Mouse (Mus musculus) midbrain, embryonic 11.5 days (tissue): ENCODE results near the gene Cdc20b. TPM values are rescaled to one million over a fixed set of nuclear protein-coding genes. Genes with fewer than 3 reads are reported as not detected.
"Not testable (repeated sequence)": the region's sequence is repeated elsewhere in the genome, so short reads cannot be mapped to it uniquely, and the experiment has no call there.

Experiments used
- ATAC-seq: fragments of 200-750 bp; cut with Nextera tagmentation; 2 replicates; pipeline ENCODE4 v1.8.0; 2017; ENCODE audit warnings: moderate TSS enrichment, moderate library complexity; ENCODE audit not compliant: low FRiP score
- DNase-seq: peaks from one replicate; pipeline ENCODE4 v3.0.0; 2015; ENCODE audit warnings: low spot score; ENCODE audit errors: missing footprints
- H3K27ac ChIP-seq: fragments of 300-500 bp; sonication (generic); 2 replicates; pipeline ENCODE4 v1.5.1; 2014; ENCODE audit warnings: low read depth, low read length
- H3K27me3 ChIP-seq: fragments of 300-500 bp; sonication (generic); 2 replicates; pipeline ENCODE4 v1.6.1; 2014; ENCODE audit warnings: mild to moderate bottlenecking, low read length, moderate library complexity, mixed read lengths; ENCODE audit not compliant: control insufficient read depth, insufficient read depth
- H3K36me3 ChIP-seq: fragments of 300-500 bp; sonication (generic); 2 replicates; pipeline ENCODE4 v1.6.1; 2014; ENCODE audit warnings: mild to moderate bottlenecking, low read length, moderate library complexity, mixed read lengths; ENCODE audit not compliant: control insufficient read depth, insufficient read depth
- H3K4me1 ChIP-seq: fragments of 300-500 bp; sonication (generic); 2 replicates; pipeline ENCODE4 v1.6.1; 2014; ENCODE audit warnings: low read length; ENCODE audit not compliant: control insufficient read depth, insufficient read depth
- H3K4me2 ChIP-seq: fragments of 300-500 bp; sonication (generic); 2 replicates; pipeline ENCODE4 v1.6.1; 2014; ENCODE audit warnings: mild to moderate bottlenecking, moderate library complexity
- H3K4me3 ChIP-seq: fragments of 300-500 bp; sonication (generic); 2 replicates; pipeline ENCODE4 v1.5.1; 2014; ENCODE audit warnings: low read depth, low read length
- H3K9ac ChIP-seq: fragments of 300-500 bp; sonication (generic); 2 replicates; pipeline ENCODE4 v1.6.1; 2014; ENCODE audit warnings: low read length
- H3K9me3 ChIP-seq: fragments of 300-500 bp; sonication (generic); 2 replicates; pipeline ENCODE4 v1.6.1; 2016; ENCODE audit warnings: low read length; ENCODE audit not compliant: control insufficient read depth
- WGBS: fragments of 180-500 bp; shearing (Covaris S2); extraction: QIAGEN DNeasy Blood & Tissue Kit; methylation state at CpG from one replicate; pipeline ENCODE4 v1.1.7; 2014; 5-methylcytosine and 5-hydroxymethylcytosine counted together
- polyA plus RNA-seq: library from polyadenylated mRNA; unstranded; fragments of >200 nt; fragmentation: Nextera tagmentation; extraction: Ambion mirVana; gene quantifications from 2 replicates; pipeline ENCODE4 v1.2.1, GENCODE M21; 2014

Cdc20b gene
- polyA plus RNA-seq, 1 experiment from 2014 or later, result not detected

DNA sequence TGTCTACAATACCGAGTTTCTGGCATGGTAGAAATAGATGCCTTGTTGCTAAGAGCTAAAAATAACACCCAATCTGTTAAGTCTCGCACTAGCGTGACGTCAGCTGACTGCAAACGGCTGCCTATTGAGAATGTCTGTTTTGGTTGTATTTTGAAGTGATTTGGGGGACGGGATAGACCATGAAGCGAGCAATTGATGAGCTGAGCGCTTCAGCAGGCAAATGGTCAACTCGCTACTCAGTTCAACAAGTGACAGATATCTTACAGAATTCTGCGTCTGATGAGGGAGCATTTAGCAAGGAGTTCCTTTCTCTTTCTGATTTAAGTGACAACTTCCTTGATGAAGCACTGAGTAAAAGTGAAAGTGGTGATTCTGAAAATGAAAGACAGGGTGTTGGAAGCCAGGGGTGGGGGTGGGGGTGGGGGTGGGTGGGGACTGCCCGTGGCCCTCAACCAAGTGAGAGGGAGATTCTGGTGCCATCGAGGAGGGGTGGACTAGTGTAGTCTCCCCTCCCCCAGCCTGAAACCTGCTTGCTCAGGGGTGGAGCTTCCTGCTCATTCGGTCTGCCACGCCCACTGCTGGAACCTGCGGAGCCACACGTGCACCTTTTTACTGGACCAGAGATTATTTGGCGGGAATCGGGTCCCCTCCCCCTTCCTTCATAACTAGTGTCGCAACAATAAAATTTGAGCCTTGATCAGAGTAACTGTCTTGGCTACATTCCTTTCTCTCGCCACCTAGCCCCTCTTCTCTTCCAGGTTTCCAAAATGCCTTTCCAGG, 21.5 kb upstream of the Cdc20b start:
- H3K9ac ChIP-seq, H3K36me3 ChIP-seq, H3K27me3 ChIP-seq, ATAC-seq, DNase-seq, H3K9me3 ChIP-seq, H3K4me1 ChIP-seq, H3K4me2 ChIP-seq, H3K27ac ChIP-seq, H3K4me3 ChIP-seq: not testable (repeated sequence)
- WGBS, result 64% methylated on average over 18 of the region's 20 CpGs

DNA sequence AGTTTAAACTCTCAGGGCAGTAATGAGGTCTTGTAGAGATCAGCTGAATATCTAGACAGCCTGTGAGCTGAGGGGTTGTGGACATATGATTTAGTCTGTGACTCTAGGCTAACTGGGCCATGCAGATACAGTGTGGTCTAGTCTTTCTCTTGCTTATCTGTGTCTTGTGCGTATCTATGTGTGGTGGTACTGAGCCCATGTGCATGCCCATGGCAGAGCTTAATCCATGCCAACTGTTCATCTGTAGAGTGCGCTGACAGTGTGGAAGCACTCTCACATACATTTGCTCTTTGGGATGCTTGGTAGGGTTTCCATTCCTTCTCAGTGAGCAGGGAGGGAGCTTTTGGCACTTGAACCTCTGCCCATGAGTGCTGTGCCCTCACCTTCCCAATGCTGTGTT, 13.4 kb upstream of the Cdc20b start:
- Histone ChIP-seq H3K4me2 (no peak overlapping the region), H3K4me1 (no peaks in the 10 kb centered on the region), H3K9me3 (no peaks in the 10 kb centered on the region), H3K9ac (no peak overlapping the region), H3K4me3 (no peak overlapping the region), H3K27me3 (no peaks in the 10 kb centered on the region), H3K27ac (no peak overlapping the region), H3K36me3 (no peaks in the 10 kb centered on the region)
- DNase-seq (no peak), ATAC-seq (no peak)
- 89% methylated on average over 2 of the region's 2 CpGs for WGBS

DNA sequence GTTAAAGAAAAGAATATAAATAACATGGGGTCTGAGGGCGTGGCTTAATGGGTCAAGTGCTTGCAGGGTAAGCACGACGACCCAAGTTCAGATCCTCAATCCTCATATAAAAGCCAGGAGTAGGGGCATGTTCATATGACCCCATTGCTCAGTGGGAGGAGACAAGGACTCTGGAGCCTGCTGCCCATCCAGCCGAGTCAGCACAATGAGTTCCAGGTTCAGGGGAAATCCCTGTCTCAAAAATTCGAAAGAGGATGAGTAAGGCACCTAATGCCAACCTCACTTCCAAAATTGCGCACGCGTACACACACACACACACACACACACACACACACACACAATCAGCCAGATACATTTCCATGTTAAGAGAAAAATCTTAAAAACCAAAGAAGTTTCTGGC, 12.4 kb upstream of the Cdc20b start:
- Histone ChIP-seq H3K27ac (no peak overlapping the region), H3K9me3 (no peaks in the 10 kb centered on the region), H3K4me1 (no peaks in the 10 kb centered on the region), H3K27me3 (no peaks in the 10 kb centered on the region), H3K4me2 (no peak overlapping the region), H3K36me3 (no peaks in the 10 kb centered on the region), H3K9ac (no peak overlapping the region), H3K4me3 (no peak overlapping the region)
- WGBS, result 72% methylated on average over 8 of the region's 8 CpGs
- no peak for ATAC-seq
- no peak for DNase-seq

DNA sequence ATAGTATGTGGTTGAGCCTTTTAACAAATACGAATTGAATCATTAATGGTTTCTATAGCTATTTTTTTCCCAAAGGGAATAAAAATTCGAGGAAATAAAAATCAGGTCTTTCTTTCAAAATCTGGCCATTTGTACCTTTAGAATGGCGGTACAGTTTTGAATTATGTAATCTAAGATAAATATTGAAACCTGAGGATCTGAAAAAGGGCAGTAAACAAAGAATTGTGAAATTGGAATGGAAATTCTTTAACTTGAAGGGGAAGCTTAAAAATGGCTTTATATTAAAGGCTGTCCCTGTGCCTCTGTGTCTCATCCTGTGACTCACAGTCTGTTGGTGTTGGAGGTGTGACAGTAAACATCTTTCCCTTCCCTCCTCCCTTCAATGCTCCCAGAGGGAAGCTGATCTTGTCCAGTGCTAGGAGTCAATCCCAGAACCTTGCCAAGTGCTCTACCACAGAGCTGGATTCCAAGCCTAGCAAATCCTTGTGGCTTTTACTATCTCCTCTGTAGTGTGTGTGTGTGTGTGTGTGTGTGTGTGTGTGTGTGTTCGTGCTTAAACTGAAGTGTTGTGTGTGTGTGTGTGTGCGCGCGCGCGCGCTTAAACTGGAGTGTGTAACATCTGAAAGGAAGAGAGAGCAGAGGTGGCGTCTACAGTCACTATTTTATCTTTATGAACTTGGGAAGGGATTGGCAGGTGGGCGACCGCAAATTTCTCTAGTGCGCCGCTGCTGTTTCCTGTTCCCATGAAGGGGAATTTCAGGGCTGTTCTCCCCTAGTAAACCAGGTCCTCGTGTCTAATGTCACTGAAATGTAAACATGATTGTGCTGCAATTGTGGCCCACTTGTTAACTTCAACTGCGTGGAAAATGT, 11.4 kb upstream of the Cdc20b start:
- no peak overlapping the region for H3K27ac ChIP-seq
- H3K9ac ChIP-seq, result no peak overlapping the region
- no peaks in the 10 kb centered on the region for H3K27me3 ChIP-seq
- no peaks in the 10 kb centered on the region for H3K4me1 ChIP-seq
- H3K4me2 ChIP-seq, result no peak overlapping the region
- H3K9me3 ChIP-seq, result no peaks in the 10 kb centered on the region
- WGBS, result 90% methylated on average over 17 of the region's 17 CpGs
- H3K4me3 ChIP-seq, result no peak overlapping the region
- no peaks in the 10 kb centered on the region for H3K36me3 ChIP-seq
- ATAC-seq (no peak), DNase-seq (no peak)

DNA sequence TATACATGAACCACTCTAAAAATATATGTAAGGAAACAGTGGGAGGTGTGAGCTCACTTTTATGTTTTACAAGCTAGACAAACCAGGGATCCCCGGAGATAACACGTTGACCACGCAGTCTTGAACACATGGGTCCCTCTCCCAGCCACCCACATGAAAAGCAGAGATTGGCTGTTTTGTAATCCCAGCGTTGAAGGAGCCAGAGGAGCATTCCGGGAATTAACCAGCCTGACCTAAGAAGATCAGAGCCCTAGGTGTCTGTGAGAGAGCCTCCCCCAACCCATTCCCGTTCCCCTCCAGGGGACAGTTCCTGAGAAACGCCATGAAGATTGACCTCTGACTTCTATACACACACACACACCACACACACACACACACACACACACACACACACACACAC, 3.6 kb upstream of the Cdc20b start:
- DNase-seq, result peak; percentile 95
- peak; percentile 18 for ATAC-seq
- Histone ChIP-seq H3K4me1 (peaks cover 6% of the 10 kb centered on the region; the same call in 1 of the 2 replicates), H3K27me3 (peaks cover 32% of the 10 kb centered on the region), H3K27ac (no peak overlapping the region), H3K4me3 (peak overlapping the region; percentile 43), H3K9ac (peak overlapping the region; percentile 76; the same call in 1 of the 2 replicates), H3K4me2 (peak overlapping the region; percentile 90), H3K9me3 (no peaks in the 10 kb centered on the region), H3K36me3 (no peaks in the 10 kb centered on the region)
- WGBS, result 3% methylated on average over 7 of the region's 7 CpGs

DNA sequence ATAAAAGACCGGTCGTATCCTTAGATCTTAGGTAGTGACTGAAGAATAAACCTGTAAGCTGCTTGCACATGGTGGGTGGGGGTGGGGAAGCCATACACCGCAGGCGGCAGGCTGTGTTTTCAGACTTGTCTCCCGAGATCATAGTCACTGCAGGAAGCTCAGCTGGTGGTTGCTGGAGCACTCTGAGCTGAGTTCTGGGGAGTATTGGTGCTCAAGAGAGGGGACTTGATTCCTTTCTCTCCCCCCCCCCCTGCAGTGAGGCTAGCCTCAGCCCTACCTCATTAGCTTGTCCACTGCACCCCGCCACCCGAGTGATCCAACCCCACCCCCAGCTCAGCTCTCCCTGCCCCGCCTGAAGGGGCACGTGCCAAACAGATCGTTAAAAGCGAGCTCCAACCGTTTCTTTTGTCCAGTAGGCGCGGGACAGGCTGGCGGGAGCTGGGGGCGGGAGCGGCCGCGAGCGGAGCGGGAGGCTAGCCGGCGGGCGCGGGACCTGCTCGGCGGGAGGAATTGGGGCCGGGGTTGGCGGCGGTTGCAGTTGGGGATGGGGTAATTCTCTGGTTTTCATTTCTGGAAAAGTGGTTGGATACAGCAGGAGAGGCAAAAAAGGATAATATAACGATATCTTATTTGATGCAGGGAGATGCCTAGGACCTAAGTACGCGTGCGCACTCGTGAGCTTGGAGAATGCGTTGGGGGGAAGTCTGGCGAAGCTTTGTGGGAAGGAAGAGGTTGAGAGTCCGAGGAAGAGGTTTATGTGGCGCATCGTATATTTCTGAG, 2.9 kb upstream of the Cdc20b start:
- Histone ChIP-seq H3K27me3 (peaks cover 32% of the 10 kb centered on the region), H3K9me3 (no peaks in the 10 kb centered on the region), H3K27ac (no peak overlapping the region), H3K4me2 (peak overlapping the region; percentile 90), H3K4me1 (peaks cover 6% of the 10 kb centered on the region; the same call in 1 of the 2 replicates), H3K4me3 (peak overlapping the region; percentile 43), H3K9ac (peak overlapping the region; percentile 76), H3K36me3 (no peaks in the 10 kb centered on the region)
- ATAC-seq (peak; percentile 74), DNase-seq (peak; percentile 98)
- 1% methylated on average over 40 of the region's 40 CpGs for WGBS

DNA sequence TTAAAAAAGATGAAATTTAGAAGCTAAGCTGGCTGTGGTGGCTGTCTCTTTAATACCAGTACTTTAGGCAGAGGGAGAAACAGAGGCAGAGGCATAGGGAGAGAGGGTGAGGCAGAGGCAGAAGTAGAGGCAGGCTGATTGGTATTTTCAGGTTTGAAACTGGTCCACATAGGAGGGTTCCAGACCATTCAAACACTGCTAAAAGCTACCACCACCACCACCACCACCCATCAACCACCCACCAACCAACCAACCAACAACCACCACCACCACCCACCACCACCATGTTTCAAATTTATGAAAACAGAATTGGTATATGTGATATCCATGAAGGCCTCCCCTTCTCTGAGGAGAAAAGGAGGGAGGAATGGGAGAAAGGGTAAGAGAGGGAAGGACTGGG, 2.1 kb upstream of the Cdc20b start:
- H3K4me3 ChIP-seq, result no peak overlapping the region
- ATAC-seq, result no peak
- H3K27me3 ChIP-seq, result peaks cover 32% of the 10 kb centered on the region
- peak; percentile 88 for DNase-seq
- H3K9me3 ChIP-seq, result no peaks in the 10 kb centered on the region
- H3K27ac ChIP-seq, result no peak overlapping the region
- no peak overlapping the region for H3K4me2 ChIP-seq
- no peak overlapping the region for H3K9ac ChIP-seq
- peaks cover 6% of the 10 kb centered on the region; the same call in 1 of the 2 replicates for H3K4me1 ChIP-seq
- H3K36me3 ChIP-seq, result no peaks in the 10 kb centered on the region

DNA sequence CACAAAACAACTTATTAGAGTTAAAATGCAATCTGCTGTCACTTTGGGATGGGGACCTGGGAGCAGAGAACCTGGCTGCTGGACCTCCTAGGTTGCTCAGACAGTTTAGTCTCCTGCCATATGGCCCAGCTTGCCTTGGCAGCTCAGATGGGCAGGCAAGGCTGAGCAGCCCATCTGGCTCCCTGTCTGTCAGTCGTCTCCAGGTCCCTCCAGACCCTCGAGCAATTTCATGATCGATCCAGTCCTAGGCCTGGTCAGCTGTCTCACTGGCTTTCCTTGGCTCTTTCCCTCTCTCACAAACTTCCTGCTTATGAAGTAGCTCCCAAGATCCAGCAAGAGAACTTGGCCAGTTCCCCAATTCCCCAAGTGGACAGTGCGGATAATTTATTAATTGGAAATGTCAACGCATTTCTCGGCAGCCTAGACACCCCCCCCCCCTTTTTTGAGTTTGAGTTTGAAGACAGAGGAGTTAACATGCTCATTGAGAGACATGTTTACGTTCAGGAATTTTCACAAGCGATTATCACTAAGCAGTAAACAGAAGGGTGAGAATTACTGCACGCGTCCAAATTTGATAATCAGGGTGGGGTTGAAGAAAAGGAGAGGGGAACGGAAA, 532 bp upstream of the Cdc20b start:
- Histone ChIP-seq H3K9ac (peak overlapping the region; percentile 10; the same call in 1 of the 2 replicates), H3K4me1 (peaks cover 6% of the 10 kb centered on the region; the same call in 1 of the 2 replicates), H3K9me3 (no peaks in the 10 kb centered on the region), H3K4me3 (peak overlapping the region; percentile 49), H3K36me3 (no peaks in the 10 kb centered on the region), H3K27me3 (peaks cover 32% of the 10 kb centered on the region), H3K27ac (no peak overlapping the region), H3K4me2 (peak overlapping the region; percentile 78)
- ATAC-seq (no peak), DNase-seq (peak; percentile 97)
- 2% methylated on average over 11 of the region's 11 CpGs for WGBS
